Mouse (Mus musculus): ENCODE results near the gene Bicc1.

- TF ChIP-seq CTCF (IDR thresholded peaks at IDR 0.05 in 2 of 3, conservative IDR thresholded peaks at IDR 0.05 in 1 of 3; ENCODE audit: control insufficient read depth in 1 of 3, insufficient read depth in 1 of 3, low read depth in 2 of 3, low read length in 3 of 3, poor library complexity in 1 of 3, severe bottlenecking in 1 of 3) (no peak), GATA1 (IDR thresholded peaks at IDR 0.05; ENCODE audit: low read depth, low read length) (no peak), EP300 (IDR thresholded peaks at IDR 0.05; ENCODE audit: low read depth in 1 of 2, low read length in 2 of 2) (no peak)
Observed at GRCm38 (mm10) chr10:71194713-71195112, 35.2 kb upstream of the Bicc1 start.

Data from MEL (cell line).